Mouse (Mus musculus): ENCODE data around the gene Cry1. TPM values are rescaled to one million over a fixed set of nuclear protein-coding genes. Genes with fewer than 3 reads are reported as not detected.
A peak's percentile ranks its signal among the peaks of the same experiment; 100 is the strongest.

Cry1 gene
- polyA plus RNA-seq (2015; fragmentation: Nextera tagmentation; extraction: Ambion mirVana), result 15.7 and 20.1 TPM in 2 replicates

DNA sequence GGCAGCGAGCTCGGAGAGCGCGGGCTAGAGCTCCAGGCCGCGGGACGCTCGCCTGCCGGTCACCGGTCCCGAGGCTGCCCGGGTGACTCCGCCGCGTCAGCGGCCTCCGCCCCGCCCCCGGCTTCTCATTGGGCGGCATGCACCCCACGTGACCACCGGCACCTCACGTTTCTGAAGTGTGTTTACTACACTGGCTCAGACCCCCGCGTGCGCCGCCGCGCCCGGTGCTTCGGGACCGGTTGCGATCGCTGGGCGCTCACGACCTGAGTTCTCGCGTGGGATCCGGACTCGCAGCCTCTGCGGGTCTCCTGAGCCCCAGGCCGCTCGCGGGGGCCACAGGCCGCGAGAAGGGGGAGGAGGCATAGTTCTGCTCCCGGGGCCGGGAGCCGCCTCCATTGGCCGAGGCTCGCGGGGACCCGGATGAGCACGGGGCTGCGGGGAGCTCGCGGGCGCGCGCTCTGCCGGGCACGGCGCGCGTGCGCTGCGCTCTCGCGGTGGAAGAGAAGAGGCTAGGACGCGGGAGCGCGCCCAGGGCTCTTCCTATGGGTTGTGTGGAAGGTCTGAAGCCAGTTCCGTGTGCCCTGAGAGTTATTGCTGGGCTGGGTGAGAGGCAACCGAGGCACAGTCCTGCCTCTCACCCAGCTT, at the start of gene Cry1:
Gene Cry1, minus strand, starts transcription at position 101 of the 645 bp plus-strand sequence.
- Histone ChIP-seq H3K27ac (peak within 1 kb of the TSS; percentile 92), H3K4me1 (replicated peaks) (peaks cover 10% of the 10 kb centered on the region), H3K4me2 (peak within 1 kb of the TSS; percentile 97), H3K9ac (peak within 1 kb of the TSS; percentile 81), H3K4me3 (peak within 1 kb of the TSS; percentile 76), H3K36me3 (no peaks in the 10 kb centered on the region), H3K9me3 (replicated peaks) (no peaks in the 10 kb centered on the region), H3K27me3 (no peaks in the 10 kb centered on the region)
- under 1% methylated on average over 75 of the region's 75 CpGs for WGBS
- ATAC-seq (replicated peaks; ENCODE audit: insufficient number of reproducible peaks, insufficient read depth, low FRiP score, low read depth), result peak; percentile 98

DNA sequence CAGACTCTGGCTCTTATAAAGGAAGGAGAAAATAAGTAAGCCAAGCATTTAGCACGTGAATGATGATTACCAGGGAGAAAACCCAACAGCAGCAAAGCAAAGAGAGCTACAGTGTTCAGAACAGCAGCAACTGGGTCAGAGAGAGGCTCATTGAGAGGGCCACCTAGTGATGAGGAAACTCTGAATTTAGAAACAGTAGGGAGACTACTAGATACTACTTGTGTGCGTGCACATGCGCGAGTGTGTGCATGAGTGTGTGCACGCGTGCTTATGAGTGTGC, 36.8 kb upstream of the Cry1 start:
- ATAC-seq (replicated peaks; ENCODE audit: insufficient number of reproducible peaks, insufficient read depth, low FRiP score, low read depth), result no peak
- no peak overlapping the region for H3K27ac ChIP-seq
- no peaks in the 10 kb centered on the region for H3K9me3 ChIP-seq (replicated peaks)
- no peak overlapping the region for H3K4me3 ChIP-seq
- H3K27me3 ChIP-seq, result peaks cover 11% of the 10 kb centered on the region
- no peaks in the 10 kb centered on the region for H3K4me1 ChIP-seq (replicated peaks)
- no peak overlapping the region for H3K4me2 ChIP-seq
- no peak overlapping the region for H3K9ac ChIP-seq
- 85% methylated on average over 6 of the region's 6 CpGs for WGBS
- H3K36me3 ChIP-seq, result no peaks in the 10 kb centered on the region

DNA sequence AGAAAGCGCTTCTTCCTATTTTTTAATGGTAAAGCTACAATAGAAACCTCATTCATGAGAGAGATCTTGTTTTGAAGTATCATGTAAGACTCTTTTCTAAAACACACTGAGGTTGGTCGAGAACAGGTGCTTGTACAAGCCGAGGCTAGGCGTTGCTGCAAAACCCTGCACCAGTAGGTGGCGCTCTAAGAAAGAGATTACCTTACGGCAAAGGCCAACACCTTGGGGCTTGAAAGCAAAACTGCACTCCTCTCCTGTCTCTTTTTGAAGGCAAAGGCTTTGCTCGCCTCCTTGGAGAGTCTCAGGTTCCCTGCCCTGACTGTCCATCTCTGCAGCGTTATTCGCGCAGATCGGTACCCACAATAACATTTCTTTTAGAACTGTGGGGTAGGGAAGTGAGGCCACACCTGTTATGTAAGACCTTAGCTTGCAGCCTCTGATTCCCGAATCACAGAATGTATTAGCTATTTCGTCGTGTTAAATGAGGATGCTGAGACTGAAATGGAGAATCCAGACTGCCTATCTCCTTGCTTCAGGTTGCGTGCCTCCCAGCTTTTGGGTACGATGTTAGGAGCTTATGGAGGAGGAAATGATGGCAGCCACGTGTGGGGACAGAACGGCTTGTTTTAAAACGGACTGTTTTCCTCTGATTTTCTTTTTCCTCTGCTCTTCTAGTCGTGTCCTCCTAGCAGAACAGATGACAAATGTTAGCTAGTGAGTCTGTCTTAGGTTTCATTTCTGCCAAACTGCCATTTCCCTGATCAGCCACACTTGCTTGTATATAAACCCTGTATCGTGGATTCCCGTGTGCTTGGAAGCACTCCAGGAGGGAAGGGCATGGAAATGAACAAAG, 36.3 kb upstream of the Cry1 start:
- no peak overlapping the region for H3K4me3 ChIP-seq
- H3K9ac ChIP-seq, result no peak overlapping the region
- H3K4me1 ChIP-seq (replicated peaks), result no peaks in the 10 kb centered on the region
- no peak for ATAC-seq (replicated peaks; ENCODE audit: insufficient number of reproducible peaks, insufficient read depth, low FRiP score, low read depth)
- H3K4me2 ChIP-seq, result 0 out of 2 replicates have a peak overlapping the region, but pooled peaks have one; percentile 26
- peaks cover 11% of the 10 kb centered on the region for H3K27me3 ChIP-seq
- no peaks in the 10 kb centered on the region for H3K9me3 ChIP-seq (replicated peaks)
- no peak overlapping the region for H3K27ac ChIP-seq
- no peaks in the 10 kb centered on the region for H3K36me3 ChIP-seq
- WGBS, result 29% methylated on average over 22 of the region's 22 CpGs

DNA sequence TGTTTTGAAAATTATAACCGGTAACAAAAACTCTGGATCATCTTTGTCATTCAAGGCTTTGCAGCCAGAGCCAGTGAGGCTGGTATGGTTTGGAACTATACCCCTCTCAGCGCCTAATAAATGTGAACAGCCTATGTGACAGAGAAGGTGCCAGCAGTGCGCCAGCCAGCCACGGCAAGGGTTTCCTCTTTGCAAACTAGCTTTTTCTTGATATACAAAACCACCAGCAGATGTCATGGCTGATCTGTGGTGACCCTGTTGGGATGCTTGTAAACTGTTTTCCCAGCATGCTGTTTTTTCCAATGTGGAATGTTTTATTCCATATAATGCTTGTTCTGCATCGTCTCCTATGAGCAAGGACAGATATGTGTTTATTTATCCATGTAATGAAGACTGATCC, 30.0 kb upstream of the Cry1 start:
- 0 out of 2 replicates have a peak, but pooled peaks cover 5% of the 10 kb centered on the region for H3K27me3 ChIP-seq
- 69% methylated on average over 5 of the region's 5 CpGs for WGBS
- no peak overlapping the region for H3K4me3 ChIP-seq
- H3K9me3 ChIP-seq (replicated peaks), result no peaks in the 10 kb centered on the region
- H3K36me3 ChIP-seq, result no peaks in the 10 kb centered on the region
- H3K9ac ChIP-seq, result no peak overlapping the region
- H3K4me1 ChIP-seq (replicated peaks), result no peaks in the 10 kb centered on the region
- no peak overlapping the region for H3K4me2 ChIP-seq
- H3K27ac ChIP-seq, result no peak overlapping the region
- ATAC-seq (replicated peaks; ENCODE audit: insufficient number of reproducible peaks, insufficient read depth, low FRiP score, low read depth), result no peak

DNA sequence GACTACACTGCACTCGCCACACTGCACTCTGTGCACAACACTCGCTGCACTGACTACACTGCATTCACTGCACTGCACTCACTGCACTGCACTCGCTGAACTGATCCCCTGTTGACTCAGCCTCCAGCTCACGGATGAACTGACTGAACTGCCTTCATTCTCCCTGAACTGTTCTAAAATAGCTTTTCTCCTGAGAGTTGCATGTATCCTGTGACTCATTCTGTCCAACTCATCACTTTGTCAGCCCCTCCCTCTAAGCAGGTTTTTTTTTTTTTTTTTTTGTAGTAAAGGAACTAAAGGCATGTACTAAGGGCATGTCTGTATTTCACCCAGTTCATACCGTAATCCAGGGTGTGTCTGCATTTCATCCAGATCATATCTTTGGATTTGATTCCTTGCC, 26.8 kb upstream of the Cry1 start:
- Histone ChIP-seq H3K4me2 (no peak overlapping the region), H3K9me3 (replicated peaks) (no peaks in the 10 kb centered on the region), H3K9ac (no peak overlapping the region), H3K4me3 (no peak overlapping the region), H3K36me3 (no peaks in the 10 kb centered on the region), H3K27ac (no peak overlapping the region), H3K27me3 (no peaks in the 10 kb centered on the region), H3K4me1 (replicated peaks) (no peaks in the 10 kb centered on the region)
- 74% methylated on average over 5 of the region's 5 CpGs for WGBS
- no peak for ATAC-seq (replicated peaks; ENCODE audit: insufficient number of reproducible peaks, insufficient read depth, low FRiP score, low read depth)

DNA sequence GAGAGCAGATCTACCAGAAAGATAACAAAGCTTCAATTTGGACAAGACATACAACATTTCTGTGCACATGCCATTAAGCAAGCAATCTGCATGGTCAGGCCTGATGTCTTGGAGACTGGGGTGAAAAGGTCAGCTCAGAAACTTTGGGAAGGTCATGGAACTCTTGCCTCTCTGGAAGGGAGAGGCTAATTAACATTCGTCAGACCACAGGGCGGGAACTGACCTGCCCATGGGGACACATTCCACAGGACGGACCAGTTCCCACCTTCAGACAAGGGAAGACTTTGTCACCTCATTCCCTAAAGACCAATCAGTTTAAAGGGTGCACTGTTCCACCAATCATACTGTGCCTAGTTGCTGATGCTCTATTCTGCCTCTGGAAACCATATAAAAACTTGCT, 25.3 kb upstream of the Cry1 start:
- no peaks in the 10 kb centered on the region for H3K4me1 ChIP-seq (replicated peaks)
- no peaks in the 10 kb centered on the region for H3K9me3 ChIP-seq (replicated peaks)
- ATAC-seq (replicated peaks; ENCODE audit: insufficient number of reproducible peaks, insufficient read depth, low FRiP score, low read depth), result no peak
- no peaks in the 10 kb centered on the region for H3K27me3 ChIP-seq
- H3K9ac ChIP-seq, result no peak overlapping the region
- 87% methylated on average over 3 of the region's 3 CpGs for WGBS
- no peaks in the 10 kb centered on the region for H3K36me3 ChIP-seq
- no peak overlapping the region for H3K4me3 ChIP-seq
- H3K27ac ChIP-seq, result no peak overlapping the region
- no peak overlapping the region for H3K4me2 ChIP-seq

DNA sequence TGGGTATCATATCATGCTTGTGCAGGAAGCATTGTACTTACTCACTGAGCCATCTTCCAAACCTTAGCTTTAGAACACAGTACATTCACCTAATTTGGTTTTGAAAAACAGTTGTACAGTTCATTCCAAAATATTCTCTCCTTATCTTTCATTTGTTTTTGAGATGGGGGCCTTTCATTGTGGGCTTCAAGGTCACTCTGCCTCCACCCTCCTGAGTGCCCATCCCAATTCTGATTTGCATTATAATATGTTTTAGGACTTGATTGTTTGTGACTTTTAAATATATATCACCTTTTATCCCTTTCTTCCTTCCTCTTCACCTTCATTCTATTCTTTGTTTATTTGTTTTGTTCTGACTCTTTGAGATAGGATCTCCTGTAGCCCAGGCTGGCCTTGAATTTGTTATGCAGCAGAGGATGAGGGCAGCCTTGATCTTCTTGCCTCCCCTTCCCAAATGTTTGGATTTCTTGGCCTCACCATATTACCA, 24.3 kb upstream of the Cry1 start:
- H3K4me1 ChIP-seq (replicated peaks), result no peaks in the 10 kb centered on the region
- no peak overlapping the region for H3K4me2 ChIP-seq
- H3K4me3 ChIP-seq, result no peak overlapping the region
- H3K27me3 ChIP-seq, result no peaks in the 10 kb centered on the region
- ATAC-seq (replicated peaks; ENCODE audit: insufficient number of reproducible peaks, insufficient read depth, low FRiP score, low read depth), result no peak
- H3K36me3 ChIP-seq, result no peaks in the 10 kb centered on the region
- H3K9ac ChIP-seq, result no peak overlapping the region
- no peaks in the 10 kb centered on the region for H3K9me3 ChIP-seq (replicated peaks)
- H3K27ac ChIP-seq, result no peak overlapping the region

DNA sequence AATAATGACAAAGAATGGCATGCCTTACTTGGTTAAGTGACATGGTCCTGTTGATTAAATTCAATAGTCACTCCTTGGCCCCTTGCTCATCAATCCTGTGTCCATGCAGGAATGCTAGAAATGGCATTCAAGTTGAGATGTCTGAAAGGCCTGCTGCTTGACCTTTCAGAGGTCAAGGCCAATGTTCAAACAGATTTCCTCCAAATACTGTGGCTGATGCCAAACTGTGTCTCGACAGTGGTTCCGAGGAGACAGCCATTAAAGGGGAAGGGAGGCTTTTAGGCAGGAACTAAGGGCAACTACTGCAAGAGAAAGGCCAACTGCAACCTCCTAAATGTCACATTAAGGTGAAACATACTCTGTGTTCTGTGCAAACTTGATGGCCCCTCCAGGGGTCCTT, 20.5 kb upstream of the Cry1 start:
- 52% methylated on average over 2 of the region's 2 CpGs for WGBS
- no peaks in the 10 kb centered on the region for H3K36me3 ChIP-seq
- no peaks in the 10 kb centered on the region for H3K27me3 ChIP-seq
- no peaks in the 10 kb centered on the region for H3K4me1 ChIP-seq (replicated peaks)
- no peak overlapping the region for H3K4me3 ChIP-seq
- no peak overlapping the region for H3K27ac ChIP-seq
- no peak for ATAC-seq (replicated peaks; ENCODE audit: insufficient number of reproducible peaks, insufficient read depth, low FRiP score, low read depth)
- no peak overlapping the region for H3K9ac ChIP-seq
- H3K9me3 ChIP-seq (replicated peaks), result no peaks in the 10 kb centered on the region
- no peak overlapping the region for H3K4me2 ChIP-seq

DNA sequence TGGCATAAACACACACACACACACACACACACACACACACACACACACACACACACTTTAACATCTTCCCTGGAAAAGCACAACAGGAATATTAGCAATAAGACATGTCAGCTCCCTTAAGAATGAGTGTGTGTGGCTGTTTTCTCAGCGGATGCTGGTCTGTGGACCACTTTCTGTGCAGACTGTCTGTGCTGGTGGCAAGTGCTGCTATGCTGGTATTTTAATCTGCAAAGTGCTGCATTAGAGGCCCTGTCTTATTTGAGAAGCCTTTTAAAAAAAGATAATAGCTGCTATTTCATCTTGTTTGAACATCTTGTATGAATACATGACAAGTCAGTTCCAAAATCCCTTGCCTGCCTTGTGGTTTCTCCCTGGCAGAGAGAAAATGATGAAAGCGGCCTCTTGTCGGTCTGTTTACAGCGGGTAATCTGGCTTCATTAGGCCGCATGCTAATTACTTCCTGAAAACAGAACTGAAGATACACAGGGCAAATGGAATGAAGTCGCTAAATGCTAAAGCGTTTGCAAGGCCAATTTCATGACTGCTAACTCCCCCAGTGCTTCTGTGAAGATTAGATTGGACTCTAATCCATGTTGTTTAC, 19.5 kb upstream of the Cry1 start:
- no peaks in the 10 kb centered on the region for H3K4me1 ChIP-seq (replicated peaks)
- ATAC-seq (replicated peaks; ENCODE audit: insufficient number of reproducible peaks, insufficient read depth, low FRiP score, low read depth), result no peak
- no peak overlapping the region for H3K9ac ChIP-seq
- no peak overlapping the region for H3K4me3 ChIP-seq
- no peaks in the 10 kb centered on the region for H3K36me3 ChIP-seq
- H3K9me3 ChIP-seq (replicated peaks), result no peaks in the 10 kb centered on the region
- 50% methylated on average over 7 of the region's 7 CpGs for WGBS
- H3K27me3 ChIP-seq, result no peaks in the 10 kb centered on the region
- H3K27ac ChIP-seq, result no peak overlapping the region
- H3K4me2 ChIP-seq, result no peak overlapping the region

DNA sequence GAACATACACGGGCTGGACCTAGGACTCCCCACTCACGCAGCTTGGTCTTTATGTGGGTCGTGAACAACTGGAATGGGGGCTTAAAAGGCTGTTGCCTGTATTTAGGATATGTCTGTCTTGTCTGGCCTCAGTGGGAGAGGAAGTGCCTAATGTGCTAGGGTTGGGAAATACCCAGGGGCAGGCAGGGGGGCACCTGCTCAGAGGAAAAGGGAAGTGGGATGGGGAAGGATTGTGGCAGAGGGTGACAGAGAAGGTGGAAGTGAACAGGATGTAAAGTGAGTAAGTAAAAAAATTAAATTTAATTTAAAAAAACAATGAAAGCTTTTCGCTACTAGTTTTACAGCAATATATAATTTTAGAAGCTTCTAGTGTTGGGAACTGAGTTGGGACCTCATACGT, 9.7 kb upstream of the Cry1 start:
- WGBS, result 67% methylated on average over 5 of the region's 5 CpGs
- H3K27ac ChIP-seq, result no peak overlapping the region
- H3K27me3 ChIP-seq, result 0 out of 2 replicates have a peak, but pooled peaks cover 3% of the 10 kb centered on the region
- H3K4me2 ChIP-seq, result no peak overlapping the region
- no peaks in the 10 kb centered on the region for H3K4me1 ChIP-seq (replicated peaks)
- no peak overlapping the region for H3K9ac ChIP-seq
- no peaks in the 10 kb centered on the region for H3K9me3 ChIP-seq (replicated peaks)
- no peak overlapping the region for H3K4me3 ChIP-seq
- ATAC-seq (replicated peaks; ENCODE audit: insufficient number of reproducible peaks, insufficient read depth, low FRiP score, low read depth), result no peak
- no peaks in the 10 kb centered on the region for H3K36me3 ChIP-seq

DNA sequence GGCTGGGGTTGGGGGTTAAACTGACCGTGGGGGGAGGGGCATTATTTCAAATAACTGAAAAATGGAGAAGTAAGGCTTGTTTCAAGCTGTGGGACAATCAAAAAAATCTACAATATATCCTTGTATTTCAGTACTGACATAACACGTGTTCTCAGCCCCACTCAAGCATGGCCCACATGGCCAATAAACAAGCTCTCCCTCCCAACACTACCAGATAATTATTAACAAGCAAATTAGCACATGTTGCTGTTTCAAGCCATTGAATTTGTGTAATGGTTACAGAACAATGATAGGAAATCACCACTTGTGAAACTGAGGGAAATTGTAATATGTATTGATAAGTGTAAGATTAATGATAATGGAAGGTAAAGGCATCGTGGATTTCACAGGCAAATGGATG, 8.5 kb upstream of the Cry1 start:
- Histone ChIP-seq H3K4me3 (no peak overlapping the region), H3K27me3 (0 out of 2 replicates have a peak, but pooled peaks cover 3% of the 10 kb centered on the region), H3K9ac (no peak overlapping the region), H3K27ac (no peak overlapping the region), H3K36me3 (no peaks in the 10 kb centered on the region), H3K4me2 (no peak overlapping the region), H3K9me3 (replicated peaks) (no peaks in the 10 kb centered on the region), H3K4me1 (replicated peaks) (no peaks in the 10 kb centered on the region)
- ATAC-seq (replicated peaks; ENCODE audit: insufficient number of reproducible peaks, insufficient read depth, low FRiP score, low read depth), result no peak
- WGBS, result 66% methylated on average over 3 of the region's 3 CpGs
